Mouse (Mus musculus): ENCODE results near the gene Scrn1. TPM values are rescaled to one million over a fixed set of nuclear protein-coding genes. Genes with fewer than 3 reads are reported as not detected.

Scrn1 gene
- total RNA-seq, 2 experiments from 2014 or later, result 161 to 164 TPM

GRCm38 (mm10) chr6:54569776-54570175, 3.5 kb upstream of the Scrn1 start:
- DNase-seq (ENCODE audit: low spot score in 2 of 2), result no peak

GRCm38 (mm10) chr6:54566546-54566919, 244 bp upstream of the Scrn1 start:
- DNase-seq (ENCODE audit: low spot score in 2 of 2), result no peak

GRCm38 (mm10) chr6:54565012-54565411, 1.3 kb downstream of the Scrn1 start:
- peak; percentile 16 to 39 for DNase-seq (ENCODE audit: low spot score in 2 of 2)

GRCm38 (mm10) chr6:54564506-54564991, 1.7 kb downstream of the Scrn1 start:
- DNase-seq (ENCODE audit: low spot score in 2 of 2), result no peak

- DNase-seq (ENCODE audit: low spot score in 2 of 2), result no peak
Observed at GRCm38 (mm10) chr6:54563561-54563960, 2.7 kb downstream of the Scrn1 start.

GRCm38 (mm10) chr6:54562018-54562809, 4.1 kb downstream of the Scrn1 start:
- DNase-seq (ENCODE audit: low spot score in 2 of 2), result no peak

- no peak for DNase-seq (ENCODE audit: low spot score in 2 of 2)
Observed at GRCm38 (mm10) chr6:54558466-54558865, 7.8 kb downstream of the Scrn1 start.

- no peak for DNase-seq (ENCODE audit: low spot score in 2 of 2)
Observed at GRCm38 (mm10) chr6:54557671-54558070, 8.6 kb downstream of the Scrn1 start.

GRCm38 (mm10) chr6:54555816-54556215, 10.5 kb downstream of the Scrn1 start:
- DNase-seq (ENCODE audit: low spot score in 2 of 2), result no peak

GRCm38 (mm10) chr6:54554341-54555110, 11.8 kb downstream of the Scrn1 start:
- DNase-seq (ENCODE audit: low spot score in 2 of 2), result peak; percentile 36 to 43

GRCm38 (mm10) chr6:54553632-54554031, 12.7 kb downstream of the Scrn1 start:
- DNase-seq (ENCODE audit: low spot score in 2 of 2), result no peak

GRCm38 (mm10) chr6:54552721-54553413, 13.4 kb downstream of the Scrn1 start:
- DNase-seq (ENCODE audit: low spot score in 2 of 2), result no peak

GRCm38 (mm10) chr6:54550801-54551323, 15.4 kb downstream of the Scrn1 start:
- no peak for DNase-seq (ENCODE audit: low spot score in 2 of 2)

GRCm38 (mm10) chr6:54549311-54549710, 17.0 kb downstream of the Scrn1 start:
- no peak for DNase-seq (ENCODE audit: low spot score in 2 of 2)

GRCm38 (mm10) chr6:54548314-54549019, 17.8 kb downstream of the Scrn1 start:
- DNase-seq (ENCODE audit: low spot score in 2 of 2), result no peak

- DNase-seq (ENCODE audit: low spot score in 2 of 2), result no peak
Observed at GRCm38 (mm10) chr6:54543646-54544045, 22.6 kb downstream of the Scrn1 start.

GRCm38 (mm10) chr6:54542836-54543235, 23.5 kb downstream of the Scrn1 start:
- no peak for DNase-seq (ENCODE audit: low spot score in 2 of 2)

- DNase-seq (ENCODE audit: low spot score in 2 of 2), result no peak
Observed at GRCm38 (mm10) chr6:54540252-54540887, 25.9 kb downstream of the Scrn1 start.

- DNase-seq (ENCODE audit: low spot score in 2 of 2), result no peak
Observed at GRCm38 (mm10) chr6:54539396-54539795, 26.9 kb downstream of the Scrn1 start.

GRCm38 (mm10) chr6:54538773-54539173, 27.5 kb downstream of the Scrn1 start:
- no peak for DNase-seq (ENCODE audit: low spot score in 2 of 2)

All from layer of hippocampus, postnatal 10 days (tissue).